Mouse (Mus musculus) colon, adult 2 months (tissue): ENCODE measurements around the gene 9430015G10Rik. TPM values are rescaled to one million over a fixed set of nuclear protein-coding genes. Genes with fewer than 3 reads are reported as not detected.

Experiments
- polyA plus RNA-seq: library from polyadenylated mRNA; depleted of rRNA; stranded (reverse); fragments of >200 nt; gene quantifications from 2 replicates; pipeline ENCODE4 v1.2.3, GENCODE M21; 2012; rRNA removed

The 9430015G10Rik gene
- polyA plus RNA-seq, result 14.3 and 19.4 TPM in 2 replicates

DNA sequence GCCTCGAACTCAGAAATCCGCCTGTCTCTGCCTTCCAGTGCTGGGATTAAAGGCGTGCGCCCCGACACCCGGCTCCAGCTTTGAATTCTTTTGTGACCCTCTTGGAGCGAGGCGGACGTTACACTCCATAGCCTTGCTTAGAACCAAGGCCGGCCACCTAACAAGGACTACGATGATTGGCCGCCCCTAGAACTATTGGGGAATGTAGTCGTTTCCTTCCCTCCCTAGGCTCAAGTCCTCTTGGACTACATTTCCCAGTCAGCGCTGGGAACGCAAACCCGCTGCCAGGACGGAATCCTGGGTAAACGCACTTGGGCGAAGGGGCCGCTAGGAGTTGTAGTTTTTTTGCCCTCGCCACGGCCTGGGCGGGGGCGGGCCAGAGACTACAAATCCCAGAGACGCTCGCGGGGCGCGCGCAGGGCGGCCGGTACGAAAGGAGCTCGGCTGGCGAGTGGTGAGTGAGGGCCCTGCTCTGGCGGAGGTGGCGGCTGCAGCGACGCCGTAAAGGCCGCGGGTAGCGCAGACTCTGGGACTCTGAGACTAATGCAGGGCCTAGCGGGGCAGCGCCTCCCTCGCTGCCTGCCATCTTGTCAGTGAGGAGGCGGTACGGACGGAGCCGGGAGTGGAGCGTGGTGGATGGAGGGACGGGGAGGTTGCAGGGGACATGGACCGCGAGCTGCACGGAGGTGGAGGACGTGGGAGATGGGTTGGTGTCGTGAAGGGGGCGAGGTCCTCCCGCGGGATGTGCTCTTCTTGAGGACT is at the start of gene 9430015G10Rik:
9430015G10Rik (plus strand) TSS at position 413 of the 762 bp plus-strand sequence.

DNA sequence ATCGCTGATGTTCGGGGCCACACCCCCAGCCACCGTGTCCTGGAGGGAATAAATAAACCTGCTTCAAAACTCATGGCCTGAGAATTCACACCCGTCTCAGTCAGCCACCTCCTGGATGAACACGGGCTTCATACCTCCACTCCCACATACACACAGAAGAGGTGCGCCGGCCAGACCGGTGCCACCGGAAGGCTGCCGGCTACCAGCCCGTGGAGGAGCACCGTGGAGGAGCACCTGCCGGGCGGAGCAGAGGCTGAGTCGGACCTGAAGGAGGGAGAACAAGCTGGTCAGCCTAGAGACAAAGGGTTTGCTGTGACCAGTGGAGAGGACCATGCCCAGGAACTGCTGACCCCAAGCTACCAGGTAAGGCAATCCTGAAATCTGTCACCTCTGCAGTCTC is 20.7 kb downstream of the 9430015G10Rik start, which contains the start of gene Rnf223:
Rnf223 (plus strand) TSS at position 78 of the 400 bp plus-strand sequence.

Other genes with a start within 250 kb of the 9430015G10Rik start
- 2.1 and 2.5 TPM in 2 replicates for gene Tas1r3, start 246.6 kb upstream of the 9430015G10Rik start, polyA plus RNA-seq
- 42.9 and 61.8 TPM in 2 replicates for gene Cptp, start 240.5 kb upstream of the 9430015G10Rik start, polyA plus RNA-seq
- gene Ints11, start 240.4 kb upstream of the 9430015G10Rik start, polyA plus RNA-seq, result 31.6 and 35.5 TPM in 2 replicates
- gene Pusl1, start 218.2 kb upstream of the 9430015G10Rik start, polyA plus RNA-seq, result 67.3 and 77.5 TPM in 2 replicates
- 33.5 and 33.9 TPM in 2 replicates for gene Acap3, start 218.2 kb upstream of the 9430015G10Rik start, polyA plus RNA-seq
- gene Ube2j2, start 166.2 kb upstream of the 9430015G10Rik start, polyA plus RNA-seq, result 117 and 241 TPM in 2 replicates
- gene C1qtnf12, start 147.7 kb upstream of the 9430015G10Rik start, polyA plus RNA-seq, result 17.3 and 30.6 TPM in 2 replicates
- 9.6 and 10.5 TPM in 2 replicates for gene B3galt6, start 117.3 kb upstream of the 9430015G10Rik start, polyA plus RNA-seq
- 61.7 and 70.0 TPM in 2 replicates for gene Sdf4, start 117.1 kb upstream of the 9430015G10Rik start, polyA plus RNA-seq
- 5.3 and 6.2 TPM in 2 replicates for gene Tnfrsf4, start 96.1 kb upstream of the 9430015G10Rik start, polyA plus RNA-seq
- gene Tnfrsf18, start 83.8 kb upstream of the 9430015G10Rik start, polyA plus RNA-seq, result 5.0 and 6.4 TPM in 2 replicates
- 27.0 and 29.4 TPM in 2 replicates for gene Ttll10, start 50.6 kb upstream of the 9430015G10Rik start, polyA plus RNA-seq
- gene Rnf223, start 20.5 kb downstream of the 9430015G10Rik start, polyA plus RNA-seq, result 0.47 and 0.79 TPM in 2 replicates
- gene Agrn, start 87.5 kb downstream of the 9430015G10Rik start, polyA plus RNA-seq, result 54.9 and 60.1 TPM in 2 replicates
- gene Isg15, start 90.8 kb downstream of the 9430015G10Rik start, polyA plus RNA-seq, result 5.8 and 9.0 TPM in 2 replicates
- 1.1 and 1.2 TPM in 2 replicates for gene AW011738, start 93.3 kb downstream of the 9430015G10Rik start, polyA plus RNA-seq
- gene Perm1, start 105.9 kb downstream of the 9430015G10Rik start, polyA plus RNA-seq, result 0.05 and 0.13 TPM in 2 replicates
- gene Plekhn1, start 124.9 kb downstream of the 9430015G10Rik start, polyA plus RNA-seq, result 50.0 and 54.1 TPM in 2 replicates
- gene Noc2l, start 126.0 kb downstream of the 9430015G10Rik start, polyA plus RNA-seq, result 55.0 and 58.5 TPM in 2 replicates
- 0.29 and 1.1 TPM in 2 replicates for gene Samd11, start 145.7 kb downstream of the 9430015G10Rik start, polyA plus RNA-seq
- not detected in 2 replicates for gene Vmn2r-ps159, start 221.1 kb downstream of the 9430015G10Rik start, polyA plus RNA-seq